21 mouse cellular contexts compared by ENCODE assay signal in genomic region chr11:78500623-78501202, GRCm38 (mm10). TPM values are rescaled to one million over a fixed set of nuclear protein-coding genes. Genes with fewer than 3 reads are reported as not detected.
DNase-seq lines count a peak whose midpoint lies in the region; ATAC-seq and TF ChIP-seq lines count a peak whose summit lies in the region.
"Had no signal": no experiment of that assay in that cellular context is flagged by ENCODE, and none has a peak within 500 bp of the region (broad histone marks: within the 10 kb centered on the region; RNA-seq: fewer than 3 reads in every experiment).

No protein-coding gene starts in this region.

- H3K9ac ChIP-seq in hindbrain, embryonic 12.5 days = 0 out of 2 replicates have a peak overlapping the region, but pooled peaks have one; percentile 4
- no peak overlapping the region for H3K9ac ChIP-seq in hindbrain, embryonic 16.5 days (ENCODE audit: low read depth, low read length)
- peak overlapping the region; percentile 50 for H3K9ac ChIP-seq in liver, embryonic 16.5 days (ENCODE audit: low read depth, low read length)
- H3K9ac ChIP-seq: kidney, embryonic 15.5 days; lung, embryonic 14.5 days had no signal

- peak overlapping the region; percentile 61 for H3K4me3 ChIP-seq in gastrocnemius, adult 2 months
- no peak overlapping the region for H3K4me3 ChIP-seq in hindbrain, embryonic 12.5 days
- H3K4me3 ChIP-seq in hindbrain, embryonic 16.5 days (ENCODE audit: low read length) = no peak overlapping the region
- peak overlapping the region; percentile 56 for H3K4me3 ChIP-seq in liver, embryonic 16.5 days (ENCODE audit: low read depth, low read length)
- H3K4me3 ChIP-seq in left cerebral cortex, adult 2 months = no peak overlapping the region
- H3K4me3 ChIP-seq: kidney, embryonic 15.5 days had no signal

- peak overlapping the region; percentile 3; the same call in 1 of the 2 replicates for H3K4me2 ChIP-seq in hindbrain, embryonic 12.5 days (replicated peaks)
- H3K4me2 ChIP-seq in hindbrain, embryonic 16.5 days (ENCODE audit: low read length) = peak overlapping the region; percentile 14
- H3K4me2 ChIP-seq in liver, embryonic 16.5 days (ENCODE audit: low read depth, low read length) = peak overlapping the region; percentile 48
- H3K4me2 ChIP-seq: kidney, embryonic 15.5 days; lung, embryonic 14.5 days had no signal

- WGBS in hindbrain, embryonic 12.5 days = 78% methylated on average over 9 of the region's 9 CpGs
- 79% methylated on average over 9 of the region's 9 CpGs for WGBS in hindbrain, embryonic 16.5 days
- 50% methylated on average over 9 of the region's 9 CpGs for WGBS in liver, embryonic 16.5 days (ENCODE audit: insufficient replicate concordance)

- H3K27me3 ChIP-seq in hindbrain, embryonic 12.5 days = peaks cover 28% of the 10 kb centered on the region
- H3K27me3 ChIP-seq in hindbrain, embryonic 16.5 days (replicated peaks; ENCODE audit: control insufficient read depth, insufficient read depth, low read length) = peaks cover 3% of the 10 kb centered on the region; the same call in 1 of the 2 replicates
- peaks cover 36% of the 10 kb centered on the region for H3K27me3 ChIP-seq in liver, embryonic 16.5 days (ENCODE audit: control insufficient read depth, insufficient read depth, low read depth, low read length)

- H3K4me1 ChIP-seq in hindbrain, embryonic 12.5 days = peaks cover 20% of the 10 kb centered on the region
- peaks cover 13% of the 10 kb centered on the region for H3K4me1 ChIP-seq in hindbrain, embryonic 16.5 days (ENCODE audit: control insufficient read depth, insufficient read depth, low read depth, low read length)
- H3K4me1 ChIP-seq in liver, embryonic 16.5 days (ENCODE audit: control insufficient read depth, low read depth, low read length) = peaks cover 13% of the 10 kb centered on the region

- ATAC-seq in hindbrain, embryonic 12.5 days (ENCODE audit: low FRiP score) = no peak
- no peak for ATAC-seq in hindbrain, embryonic 16.5 days
- peak; percentile 72 for ATAC-seq in liver, embryonic 16.5 days (ENCODE audit: low read depth)
- ATAC-seq: forebrain, embryonic 16.5 days had no signal

- DNase-seq in gastrocnemius, adult 2 months = no peak
- DNase-seq in gastrocnemius, postnatal 14 days = no peak
- DNase-seq in left cerebral cortex, adult 2 months (ENCODE audit: extremely low spot score in 1 of 2, low spot score in 2 of 2) = no peak
- no peak for DNase-seq in spleen, postnatal 10 days (ENCODE audit: low spot score in 2 of 2)
- no peak for DNase-seq in embryo, embryonic 10 days (ENCODE audit: low spot score)
- DNase-seq: cerebellum, adult 11 months; lung, embryonic 14.5 days had no signal

- peak overlapping the region; percentile 66 for H3K27ac ChIP-seq in gastrocnemius, adult 2 months
- H3K27ac ChIP-seq in hindbrain, embryonic 12.5 days = no peak overlapping the region
- no peak overlapping the region for H3K27ac ChIP-seq in hindbrain, embryonic 16.5 days (ENCODE audit: low read depth, low read length)
- peak overlapping the region; percentile 77 for H3K27ac ChIP-seq in liver, embryonic 16.5 days (ENCODE audit: low read length)
- H3K27ac ChIP-seq in left cerebral cortex, adult 2 months = no peak overlapping the region
- H3K27ac ChIP-seq: kidney, embryonic 15.5 days; macrophage had no signal

- intact Hi-C loops in gastrocnemius, adult 2 months (cut with DNase I) = no loop called here
- intact Hi-C loops in gastrocnemius, postnatal 14 days (cut with DNase I; ENCODE audit: low total_unique reads) = no loop called here
- intact Hi-C loops in left cerebral cortex, adult 2 months (cut with DNase I) = no loop called here

- no peaks in the 10 kb centered on the region for H3K9me3 ChIP-seq in hindbrain, embryonic 12.5 days (replicated peaks)
- H3K9me3 ChIP-seq in hindbrain, embryonic 16.5 days (ENCODE audit: control insufficient read depth, low read length) = no peaks in the 10 kb centered on the region
- H3K9me3 ChIP-seq in liver, embryonic 16.5 days (replicated peaks; ENCODE audit: control insufficient read depth, low read length) = no peaks in the 10 kb centered on the region
- H3K9me3 ChIP-seq: G1E; kidney, embryonic 15.5 days had no signal

- no peak for TF ChIP-seq CTCF in gastrocnemius, adult 2 months (IDR thresholded peaks at IDR 0.05)
- no peak for TF ChIP-seq CTCF in left cerebral cortex, adult 2 months (IDR thresholded peaks at IDR 0.05)

- H3K36me3 ChIP-seq in hindbrain, embryonic 12.5 days = no peaks in the 10 kb centered on the region
- no peaks in the 10 kb centered on the region for H3K36me3 ChIP-seq in hindbrain, embryonic 16.5 days (ENCODE audit: control insufficient read depth, insufficient read depth, low read length)
- no peaks in the 10 kb centered on the region for H3K36me3 ChIP-seq in liver, embryonic 16.5 days (ENCODE audit: control insufficient read depth, insufficient read depth)

RNA-seq across cellular contexts. Expression of gene Vtn, which starts 1.8 kb away (rescaled TPM):
- 10 to 100 TPM; 11.7 to 14.5 TPM for total RNA-seq in gastrocnemius, adult 2 months (2021)
- total RNA-seq in gastrocnemius, postnatal 14 days (2021) = 10 to 100 TPM; 24.3 to 31.5 TPM
- polyA plus RNA-seq in hindbrain, embryonic 12.5 days (2016; fragmentation: Nextera tagmentation; extraction: Ambion mirVana) = 118 and 156 TPM in 2 replicates
- polyA plus RNA-seq in hindbrain, embryonic 16.5 days (2015; fragmentation: Nextera tagmentation; extraction: Ambion mirVana) = 150 and 176 TPM in 2 replicates
- polyA plus RNA-seq in liver, embryonic 16.5 days (2015; fragmentation: Nextera tagmentation; extraction: Ambion mirVana) = 977 and 1,120 TPM in 2 replicates
- 10 to 100 TPM; 69.3 to 76.0 TPM for total RNA-seq in left cerebral cortex, adult 2 months (2021)
- total RNA-seq: G1E had no signal
- polyA plus RNA-seq: G1E, macrophage had no signal

RNA-seq across cellular contexts. Expression of gene Sebox, which starts 2.5 kb away (rescaled TPM):
- total RNA-seq in gastrocnemius, adult 2 months (2021) = not detected
- not detected for total RNA-seq in gastrocnemius, postnatal 14 days (2021)
- not detected in 2 replicates for polyA plus RNA-seq in hindbrain, embryonic 12.5 days (2016; fragmentation: Nextera tagmentation; extraction: Ambion mirVana)
- polyA plus RNA-seq in hindbrain, embryonic 16.5 days (2015; fragmentation: Nextera tagmentation; extraction: Ambion mirVana) = 0.11 and 0.20 TPM in 2 replicates
- polyA plus RNA-seq in liver, embryonic 16.5 days (2015; fragmentation: Nextera tagmentation; extraction: Ambion mirVana) = 0.25 and 0.26 TPM in 2 replicates
- total RNA-seq in left cerebral cortex, adult 2 months (2021) = 1 to 10 TPM in 1 of 2 experiments, under 1 TPM in 1; 0.79 to 1.0 TPM
- total RNA-seq: adrenal gland, adult 18-20 months; G1E; gastrocnemius, adult 8-10 months; heart, adult 8-10 months had no signal
- polyA plus RNA-seq: G1E; heart, postnatal 0 days; intestine, embryonic 14.5 days; kidney, embryonic 15.5 days; lung, embryonic 14.5 days; macrophage; spleen, adult 2 months; urinary bladder, adult 2 months had no signal

RNA-seq across cellular contexts. Expression of gene Sarm1, which starts 3.2 kb away (rescaled TPM):
- under 1 TPM; 0.64 to 0.71 TPM for total RNA-seq in gastrocnemius, adult 2 months (2021)
- total RNA-seq in gastrocnemius, postnatal 14 days (2021) = under 1 TPM; 0.55 to 0.72 TPM
- 33.7 and 35.7 TPM in 2 replicates for polyA plus RNA-seq in hindbrain, embryonic 12.5 days (2016; fragmentation: Nextera tagmentation; extraction: Ambion mirVana)
- 43.5 and 51.3 TPM in 2 replicates for polyA plus RNA-seq in hindbrain, embryonic 16.5 days (2015; fragmentation: Nextera tagmentation; extraction: Ambion mirVana)
- 0.12 and 0.14 TPM in 2 replicates for polyA plus RNA-seq in liver, embryonic 16.5 days (2015; fragmentation: Nextera tagmentation; extraction: Ambion mirVana)
- 10 to 100 TPM; 34.3 to 34.8 TPM for total RNA-seq in left cerebral cortex, adult 2 months (2021)
- polyA plus RNA-seq: G1E; heart, postnatal 0 days had no signal

RNA-seq across cellular contexts. Expression of gene Tmem199, which starts 11.3 kb away (rescaled TPM):
- 10 to 100 TPM; 11.9 to 13.0 TPM for total RNA-seq in gastrocnemius, adult 2 months (2021)
- total RNA-seq in gastrocnemius, postnatal 14 days (2021) = 10 to 100 TPM; 13.4 to 15.0 TPM
- 75.2 and 81.1 TPM in 2 replicates for polyA plus RNA-seq in hindbrain, embryonic 12.5 days (2016; fragmentation: Nextera tagmentation; extraction: Ambion mirVana)
- polyA plus RNA-seq in hindbrain, embryonic 16.5 days (2015; fragmentation: Nextera tagmentation; extraction: Ambion mirVana) = 87.9 and 95.5 TPM in 2 replicates
- polyA plus RNA-seq in liver, embryonic 16.5 days (2015; fragmentation: Nextera tagmentation; extraction: Ambion mirVana) = 17.0 and 17.2 TPM in 2 replicates
- total RNA-seq in left cerebral cortex, adult 2 months (2021) = 10 to 100 TPM; 40.6 to 44.3 TPM

RNA-seq across cellular contexts. Expression of gene Poldip2, which starts 11.3 kb away (rescaled TPM):
- total RNA-seq in gastrocnemius, adult 2 months (2021) = 100 to 1,000 TPM in 1 of 2 experiments, 10 to 100 TPM in 1; 98.0 to 113 TPM
- total RNA-seq in gastrocnemius, postnatal 14 days (2021) = 100 to 1,000 TPM; 102 to 113 TPM
- polyA plus RNA-seq in hindbrain, embryonic 12.5 days (2016; fragmentation: Nextera tagmentation; extraction: Ambion mirVana) = 166 and 176 TPM in 2 replicates
- 189 and 196 TPM in 2 replicates for polyA plus RNA-seq in hindbrain, embryonic 16.5 days (2015; fragmentation: Nextera tagmentation; extraction: Ambion mirVana)
- 62.5 and 63.6 TPM in 2 replicates for polyA plus RNA-seq in liver, embryonic 16.5 days (2015; fragmentation: Nextera tagmentation; extraction: Ambion mirVana)
- 100 to 1,000 TPM; 115 to 118 TPM for total RNA-seq in left cerebral cortex, adult 2 months (2021)

Comparison
In these comparisons a context has a peak if more than half of its experiments do, and no peak if none do; other contexts are left out.
1. H3K27ac ChIP-seq: peak in gastrocnemius, adult 2 months (single experiment) and liver, embryonic 16.5 days (single experiment); none in hindbrain, embryonic 12.5 days (single experiment), hindbrain, embryonic 16.5 days (single experiment) and left cerebral cortex, adult 2 months (single experiment).
2. H3K4me3 ChIP-seq: peak in gastrocnemius, adult 2 months (single experiment) and liver, embryonic 16.5 days (single experiment); none in hindbrain, embryonic 12.5 days (single experiment), hindbrain, embryonic 16.5 days (single experiment) and left cerebral cortex, adult 2 months (single experiment).
3. RNA of gene Sarm1, which starts 3.2 kb away (total RNA-seq): 34.3 to 34.8 TPM in left cerebral cortex, adult 2 months; 0.55 to 0.72 TPM in gastrocnemius, postnatal 14 days and 0.64 to 0.71 TPM in gastrocnemius, adult 2 months; every median in the first group is over 10 times any median in the second.
4. Peak in every context shown above with its lines, with median percentiles within 50 percentile points of each other: H3K4me2 ChIP-seq.